Mouse (Mus musculus): ENCODE measurements around the gene Dnttip1. TPM values are rescaled to one million over a fixed set of nuclear protein-coding genes. Genes with fewer than 3 reads are reported as not detected.

The Dnttip1 gene
- polyA plus RNA-seq (2012; rRNA removed), result 21.7 and 22.8 TPM in 2 replicates

DNA sequence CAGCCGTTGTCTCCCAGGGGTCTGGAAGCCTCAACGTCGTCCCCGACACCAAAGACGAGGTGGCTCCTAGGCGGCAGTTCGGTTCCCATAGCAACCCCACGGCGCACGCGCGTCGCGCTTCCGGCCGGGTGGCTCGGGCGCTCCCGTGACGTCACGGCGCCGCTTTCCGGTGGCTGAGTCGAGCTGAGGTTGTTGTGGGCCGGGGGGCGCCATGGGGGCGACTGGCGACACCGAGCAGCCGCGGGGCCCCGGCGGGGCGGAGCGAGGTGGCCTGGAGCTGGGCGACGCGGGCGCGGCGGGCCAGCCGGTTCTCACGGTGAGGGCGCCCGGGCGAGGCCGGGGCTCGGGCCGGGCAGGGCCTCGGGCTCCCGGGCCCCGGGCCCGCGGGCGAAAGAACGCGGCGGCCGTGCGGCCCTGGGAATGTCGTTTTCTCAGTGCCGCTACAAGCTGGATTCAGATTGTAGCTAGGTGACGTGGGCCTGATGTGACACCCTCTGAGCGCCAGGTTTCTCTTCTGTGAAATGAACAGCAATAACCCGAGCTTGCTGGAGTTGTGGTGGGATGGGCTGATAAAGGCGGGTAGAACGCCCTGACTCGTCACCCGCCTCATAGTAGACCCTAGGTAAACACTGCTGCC lies at the start of gene Dnttip1, which contains the start of gene Wfdc3:
Dnttip1 (plus strand) TSS at position 141 of the 637 bp plus-strand sequence.
Wfdc3 (minus strand) TSS at position 89 of the 637 bp plus-strand sequence.

DNA sequence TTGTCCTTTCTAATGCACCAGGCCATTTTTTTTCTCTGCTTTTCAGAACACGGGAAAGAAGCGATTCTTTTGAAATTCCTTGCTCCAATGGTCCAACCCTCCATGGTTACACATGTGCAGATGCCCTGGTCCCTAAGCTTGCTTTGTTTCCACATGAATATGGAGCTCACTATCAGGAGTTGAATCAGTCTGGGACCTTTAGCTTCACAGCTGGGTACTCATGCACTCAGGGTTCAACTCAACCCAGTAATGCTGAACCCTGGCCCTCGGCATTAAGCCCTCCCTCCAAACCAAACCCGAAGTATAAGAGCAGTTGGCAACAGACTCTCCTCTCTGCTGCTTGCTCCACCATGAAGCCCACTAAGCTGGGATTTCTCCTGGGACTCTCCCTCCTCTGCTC lies 47.6 kb upstream of the Dnttip1 start, which contains the start of gene Spint4:
Spint4 (plus strand) TSS at position 301 of the 400 bp plus-strand sequence.

DNA sequence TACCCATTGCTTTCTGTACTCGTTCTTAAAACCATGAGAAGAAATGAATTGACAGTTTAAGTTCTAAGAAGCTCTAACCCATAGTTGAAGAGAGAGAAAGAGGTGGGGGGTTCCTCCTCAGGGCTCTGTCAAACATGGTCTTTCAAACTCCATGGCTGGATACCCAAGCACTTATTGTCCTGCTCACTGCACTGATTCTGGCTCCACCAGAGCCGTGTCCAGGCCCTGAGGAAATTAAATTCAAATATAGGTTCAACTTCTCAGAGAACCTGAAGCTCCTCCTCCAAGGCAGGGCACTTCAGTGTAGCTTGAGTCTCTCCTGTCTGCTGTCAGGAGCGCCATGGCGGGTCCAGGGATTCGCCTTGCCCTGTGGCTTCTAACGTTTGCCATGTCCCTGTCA lies 30.8 kb upstream of the Dnttip1 start, which contains the start of gene Spint5:
Spint5 (plus strand) TSS at position 301 of the 400 bp plus-strand sequence.

DNA sequence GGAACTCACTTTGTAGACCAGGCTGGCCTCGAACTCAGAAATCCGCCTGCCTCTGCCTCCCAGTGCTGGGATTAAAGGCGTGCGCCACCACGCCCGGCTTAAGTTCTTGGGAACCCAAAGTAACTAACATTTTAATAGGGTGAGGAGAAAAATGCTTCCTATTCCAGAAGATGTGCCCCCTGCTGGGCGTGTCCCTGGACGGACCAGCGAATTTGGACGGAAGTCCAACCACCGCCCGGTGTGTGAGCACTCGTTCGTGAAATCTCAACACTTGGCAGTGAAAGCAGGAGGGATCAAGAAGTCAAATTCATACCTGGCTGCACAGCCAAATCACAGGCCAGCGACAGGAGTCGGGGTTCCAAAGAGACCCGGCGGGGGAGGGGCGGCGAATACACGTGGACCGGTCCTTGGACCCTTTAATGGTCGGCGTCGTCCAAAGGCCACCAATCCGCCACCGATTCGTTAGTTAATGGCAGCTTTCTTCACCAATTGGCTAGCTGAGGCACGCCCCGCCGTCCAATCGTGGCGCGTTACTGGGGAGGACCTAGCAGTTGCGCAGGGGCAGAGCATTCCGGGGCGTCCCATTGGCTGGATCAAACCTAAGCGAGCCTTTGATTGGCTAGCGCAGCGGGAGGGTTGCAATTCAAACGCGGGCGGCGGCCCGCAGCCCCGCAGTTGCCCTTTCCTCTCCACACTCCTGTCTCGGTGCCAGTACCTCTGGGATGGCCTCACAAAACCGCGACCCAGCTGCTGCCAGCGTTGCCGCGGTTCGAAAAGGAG lies 23.7 kb downstream of the Dnttip1 start, which contains the start of gene Ube2c:
Ube2c (plus strand) TSS at position 641 of the 780 bp plus-strand sequence.

DNA sequence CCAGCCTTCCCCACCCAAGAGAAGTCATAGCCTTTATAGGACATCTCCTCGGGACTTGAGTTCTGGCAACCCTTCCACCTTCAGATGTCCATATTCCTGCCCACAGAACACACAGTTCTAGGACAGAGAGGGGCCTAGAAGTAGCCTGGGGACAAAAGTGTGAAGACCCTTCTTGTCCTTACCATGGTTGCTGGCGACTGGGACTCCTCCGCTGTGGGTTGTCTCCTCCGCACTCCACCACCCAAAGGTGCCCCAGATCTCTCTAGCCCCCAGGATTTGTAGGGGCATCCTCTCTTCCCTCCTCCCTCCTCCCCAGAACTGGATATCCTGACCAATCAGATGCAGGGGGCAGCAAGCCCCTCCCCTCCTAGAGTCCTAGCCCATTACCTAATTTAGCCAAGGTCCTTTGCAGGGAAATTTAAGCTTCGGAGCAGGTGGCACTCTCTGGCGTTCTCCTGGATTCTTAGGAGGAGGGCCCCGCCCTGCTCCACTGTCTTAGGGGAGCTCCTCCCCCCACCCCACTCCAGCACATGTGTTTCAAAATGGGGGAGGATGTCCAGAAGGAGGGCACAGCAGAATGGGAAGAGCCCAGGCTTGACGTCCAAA lies 33.8 kb downstream of the Dnttip1 start, which contains the start of gene Tnnc2:
Tnnc2 (minus strand) TSS at position 487 of the 606 bp plus-strand sequence.

DNA sequence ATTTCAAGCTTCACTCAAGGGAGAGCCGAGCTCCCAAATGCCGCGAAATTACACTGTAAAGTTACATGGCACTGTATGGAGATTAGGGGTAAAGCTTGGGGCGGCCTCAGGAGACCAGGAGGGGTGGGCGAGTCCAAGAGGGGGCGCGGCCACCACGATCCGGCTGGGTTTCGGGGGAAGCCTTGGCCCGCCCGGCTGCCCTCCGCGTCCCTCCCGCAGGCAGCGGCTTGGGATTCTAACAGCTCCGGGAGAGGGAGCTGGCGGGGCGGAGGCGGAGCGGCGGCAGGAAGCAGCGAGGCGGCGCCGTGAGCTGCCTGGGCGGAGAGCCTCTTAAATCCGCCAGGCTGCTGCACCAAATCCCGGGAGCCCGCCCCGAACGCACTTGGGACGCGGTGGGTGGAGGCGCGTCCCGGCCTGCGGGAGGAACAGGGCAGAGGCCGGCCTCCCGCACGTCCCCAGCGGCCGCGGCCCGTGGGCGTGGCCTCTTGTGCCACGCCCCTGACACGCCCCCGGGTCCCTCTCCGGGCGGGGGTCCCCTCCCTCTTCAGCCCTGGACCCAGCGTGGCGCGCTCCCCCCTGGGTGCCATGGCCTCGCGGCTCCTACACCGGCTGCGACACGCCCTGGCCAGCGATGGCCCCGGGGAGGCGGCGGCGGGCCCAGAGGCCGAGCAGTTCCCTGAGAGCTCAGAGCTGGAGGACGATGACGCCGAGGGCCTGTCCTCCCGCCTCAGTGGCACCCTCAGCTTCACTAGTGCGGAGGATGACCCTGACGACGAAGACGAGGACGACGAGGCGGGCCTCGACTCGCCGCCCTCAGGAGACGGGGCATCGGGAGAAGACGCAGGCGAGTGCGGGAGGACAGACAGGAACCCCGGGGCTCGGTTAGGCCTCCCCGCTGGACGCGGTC lies 40.0 kb downstream of the Dnttip1 start, which contains the start of gene Snx21:
Snx21 (plus strand) TSS at position 343 of the 907 bp plus-strand sequence.

DNA sequence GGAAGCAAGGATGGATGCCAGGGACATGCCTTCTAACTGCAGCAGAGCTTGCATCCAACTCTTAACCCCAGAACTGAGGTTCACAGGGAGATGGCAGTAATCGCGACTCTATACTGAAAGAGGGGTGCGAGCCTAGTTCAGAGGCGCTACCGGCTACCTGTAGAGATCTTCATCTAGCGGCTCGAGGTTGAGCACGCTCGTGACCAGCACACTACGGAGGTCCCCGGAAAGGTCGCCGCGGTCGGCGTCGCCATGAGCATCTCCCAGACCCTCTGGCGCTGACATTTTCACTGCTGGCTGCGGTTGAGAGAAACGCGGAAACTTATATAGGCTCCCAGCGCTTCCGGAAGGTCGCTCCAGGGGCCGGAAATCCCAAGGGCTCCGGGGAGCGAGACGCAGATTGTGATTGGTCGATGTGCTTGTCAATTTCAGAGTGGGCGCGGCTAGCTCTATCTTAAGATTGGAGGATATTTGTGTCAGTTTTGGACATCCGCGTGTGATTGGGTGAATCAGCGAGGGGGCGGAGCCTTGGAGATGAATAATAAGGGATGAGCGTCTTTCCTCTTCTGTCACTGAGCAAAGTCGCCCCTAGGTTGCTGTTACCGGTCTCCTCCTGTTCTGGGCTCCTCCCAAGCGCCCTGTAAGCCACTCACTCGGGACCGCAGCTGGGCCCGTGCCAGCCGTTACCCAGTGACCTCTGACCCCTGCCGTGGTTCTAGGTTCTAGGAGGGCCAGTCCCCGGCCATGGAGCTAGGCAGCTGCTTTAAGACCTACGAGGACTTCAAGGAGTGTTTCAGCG lies 58.9 kb downstream of the Dnttip1 start, which contains the start of the genes Acot8 and Zswim3:
Acot8 (minus strand) TSS at position 350 of the 799 bp plus-strand sequence.
Zswim3 (plus strand) TSS at position 566 of the 799 bp plus-strand sequence.

Other genes starting within 250 kb of the Dnttip1 start
- 15.6 and 19.3 TPM in 2 replicates for gene Pigt, start 248.5 kb upstream of the Dnttip1 start, polyA plus RNA-seq (2012; rRNA removed)
- 1.6 and 2.0 TPM in 2 replicates for gene Wfdc2, start 183.6 kb upstream of the Dnttip1 start, polyA plus RNA-seq (2012; rRNA removed)
- not detected in 2 replicates for gene Spint3, start 172.5 kb upstream of the Dnttip1 start, polyA plus RNA-seq (2012; rRNA removed)
- 0.05 and 0.06 TPM in 2 replicates for gene Wfdc6a, start 160.5 kb upstream of the Dnttip1 start, polyA plus RNA-seq (2012; rRNA removed)
- not detected in 2 replicates for gene Eppin, start 152.4 kb upstream of the Dnttip1 start, polyA plus RNA-seq (2012; rRNA removed)
- not detected in 2 replicates for gene Wfdc6b, start 132.5 kb upstream of the Dnttip1 start, polyA plus RNA-seq (2012; rRNA removed)
- gene Wfdc8, start 132.4 kb upstream of the Dnttip1 start, polyA plus RNA-seq (2012; rRNA removed), result not detected in 2 replicates
- not detected in 2 replicates for gene Wfdc16, start 107.2 kb upstream of the Dnttip1 start, polyA plus RNA-seq (2012; rRNA removed)
- gene Wfdc10, start 89.9 kb upstream of the Dnttip1 start, polyA plus RNA-seq (2012; rRNA removed), result not detected in 2 replicates
- gene Wfdc9, start 89.4 kb upstream of the Dnttip1 start, polyA plus RNA-seq (2012; rRNA removed), result not detected in 2 replicates
- gene Wfdc11, start 71.9 kb upstream of the Dnttip1 start, polyA plus RNA-seq (2012; rRNA removed), result not detected in 2 replicates
- not detected in 2 replicates for gene Wfdc13, start 60.9 kb upstream of the Dnttip1 start, polyA plus RNA-seq (2012; rRNA removed)
- not detected in 2 replicates for gene Spint4, start 47.5 kb upstream of the Dnttip1 start, polyA plus RNA-seq (2012; rRNA removed)
- not detected in 2 replicates for gene Spint5, start 30.7 kb upstream of the Dnttip1 start, polyA plus RNA-seq (2012; rRNA removed)
- 1.6 and 2.1 TPM in 2 replicates for gene Wfdc3, start 52 bp upstream of the Dnttip1 start, polyA plus RNA-seq (2012; rRNA removed)
- gene Ube2c, start 23.9 kb downstream of the Dnttip1 start, polyA plus RNA-seq (2012; rRNA removed), result 255 and 264 TPM in 2 replicates
- gene Tnnc2, start 34.0 kb downstream of the Dnttip1 start, polyA plus RNA-seq (2012; rRNA removed), result 0.58 and 2.9 TPM in 2 replicates
- gene Snx21, start 39.8 kb downstream of the Dnttip1 start, polyA plus RNA-seq (2012; rRNA removed), result 7.7 and 11.3 TPM in 2 replicates
- 20.1 and 20.3 TPM in 2 replicates for gene Acot8, start 58.9 kb downstream of the Dnttip1 start, polyA plus RNA-seq (2012; rRNA removed)
- gene Zswim3, start 59.1 kb downstream of the Dnttip1 start, polyA plus RNA-seq (2012; rRNA removed), result 1.9 TPM in 2 replicates
- gene Zswim1, start 76.7 kb downstream of the Dnttip1 start, polyA plus RNA-seq (2012; rRNA removed), result 1.3 and 1.5 TPM in 2 replicates
- gene Spata25, start 82.6 kb downstream of the Dnttip1 start, polyA plus RNA-seq (2012; rRNA removed), result 0.05 and 0.08 TPM in 2 replicates
- 121 and 130 TPM in 2 replicates for gene Ctsa, start 86.9 kb downstream of the Dnttip1 start, polyA plus RNA-seq (2012; rRNA removed)
- gene Neurl2, start 87.5 kb downstream of the Dnttip1 start, polyA plus RNA-seq (2012; rRNA removed), result 1.5 and 2.2 TPM in 2 replicates
- gene Pltp, start 111.7 kb downstream of the Dnttip1 start, polyA plus RNA-seq (2012; rRNA removed), result 34.8 and 42.2 TPM in 2 replicates
- gene Pcif1, start 133.3 kb downstream of the Dnttip1 start, polyA plus RNA-seq (2012; rRNA removed), result 18.4 and 21.2 TPM in 2 replicates
- 6.5 and 8.2 TPM in 2 replicates for gene Zfp335, start 165.8 kb downstream of the Dnttip1 start, polyA plus RNA-seq (2012; rRNA removed)
- gene Mmp9, start 194.8 kb downstream of the Dnttip1 start, polyA plus RNA-seq (2012; rRNA removed), result 19.0 and 24.6 TPM in 2 replicates
- gene Slc12a5, start 214.8 kb downstream of the Dnttip1 start, polyA plus RNA-seq (2012; rRNA removed), result 0.72 and 0.81 TPM in 2 replicates

Data from liver, embryonic 18 days (tissue).